In genomic region chr5:90640286-90641217, GRCm38 (mm10) we compare ENCODE assay signal across 8 mouse cellular contexts. TPM values are rescaled to one million over a fixed set of nuclear protein-coding genes. Genes with fewer than 3 reads are reported as not detected.
A peak's percentile ranks its signal among the peaks of the same experiment; 100 is the strongest.
DNase-seq lines count a peak whose midpoint lies in the region; ATAC-seq and TF ChIP-seq lines count a peak whose summit lies in the region.

Gene Rassf6 (minus strand): TSS chr5:90640657.

- H3K4me3 ChIP-seq in heart, embryonic 12.5 days: peak within 1 kb of the TSS; percentile 52
- H3K4me3 ChIP-seq in heart, postnatal 0 days (ENCODE audit: low read depth, low read length): peak within 1 kb of the TSS; percentile 51
- H3K4me3 ChIP-seq in limb, embryonic 10.5 days: peak within 1 kb of the TSS; percentile 56
- peak within 1 kb of the TSS; percentile 53 for H3K4me3 ChIP-seq in midbrain, embryonic 10.5 days

- peak within 1 kb of the TSS; percentile 81 for H3K4me2 ChIP-seq in heart, embryonic 12.5 days
- H3K4me2 ChIP-seq in heart, postnatal 0 days (ENCODE audit: low read depth, low read length): peak within 1 kb of the TSS; percentile 90

- TF ChIP-seq EP300 in heart, postnatal 0 days (IDR thresholded peaks at IDR 0.05; ENCODE audit: low read depth): no peak

- H3K27me3 ChIP-seq in heart, embryonic 12.5 days (replicated peaks): no peaks in the 10 kb centered on the region
- H3K27me3 ChIP-seq in heart, postnatal 0 days (ENCODE audit: control insufficient read depth, insufficient read depth, low read length): 0 out of 2 replicates have a peak, but pooled peaks cover 6% of the 10 kb centered on the region
- peaks cover 12% of the 10 kb centered on the region; the same call in 1 of the 2 replicates for H3K27me3 ChIP-seq in limb, embryonic 10.5 days (ENCODE audit: low read depth, poor library complexity, severe bottlenecking)
- peaks cover 5% of the 10 kb centered on the region; the same call in 1 of the 2 replicates for H3K27me3 ChIP-seq in midbrain, embryonic 10.5 days (ENCODE audit: low read depth, poor library complexity, severe bottlenecking)

- no peak within 1 kb of the TSS for H3K27ac ChIP-seq in heart, embryonic 12.5 days (ENCODE audit: poor library complexity, severe bottlenecking)
- no peak within 1 kb of the TSS for H3K27ac ChIP-seq in heart, postnatal 0 days (ENCODE audit: low read depth)
- peak within 1 kb of the TSS; percentile 63 for H3K27ac ChIP-seq in limb, embryonic 10.5 days
- H3K27ac ChIP-seq in midbrain, embryonic 10.5 days (replicated peaks): 0 out of 2 replicates have a peak within 1 kb of the TSS, but pooled peaks have one; percentile 6

- ATAC-seq in heart, embryonic 12.5 days (ENCODE audit: insufficient number of reproducible peaks, low FRiP score): peak; percentile 61
- ATAC-seq in heart, postnatal 0 days (ENCODE audit: insufficient read depth, low read depth): peak; percentile 55
- no peak for ATAC-seq in erythroid progenitor cell, adult 5-6 weeks (replicated peaks; ENCODE audit: low FRiP score, poor library complexity, severe bottlenecking)

- DNase-seq in heart, adult 8-10 months (ENCODE audit: low spot score): no peak
- DNase-seq in cerebellum, adult 9-11 months: peak; percentile 27
- no peak for DNase-seq in heart, postnatal 0 days (ENCODE audit: low spot score)
- DNase-seq in limb, embryonic 10.5 days (ENCODE audit: low spot score): peak; percentile 48
- DNase-seq in midbrain, embryonic 10.5 days (ENCODE audit: low spot score): no peak
- no peak for DNase-seq in T-cell, adult 2 months (ENCODE audit: low spot score)

- H3K36me3 ChIP-seq in heart, embryonic 12.5 days: no peaks in the 10 kb centered on the region
- no peaks in the 10 kb centered on the region for H3K36me3 ChIP-seq in heart, postnatal 0 days (replicated peaks; ENCODE audit: control insufficient read depth, insufficient read depth, low read length)
- H3K36me3 ChIP-seq in limb, embryonic 10.5 days: no peaks in the 10 kb centered on the region
- H3K36me3 ChIP-seq in midbrain, embryonic 10.5 days: no peaks in the 10 kb centered on the region

- no peak for TF ChIP-seq CTCF in heart, postnatal 0 days (IDR thresholded peaks at IDR 0.05; ENCODE audit: low read depth)

- 11% methylated on average over 26 of the region's 26 CpGs for whole genome bisulfite sequencing in heart, embryonic 12.5 days
- WGBS in heart, postnatal 0 days: 10% methylated on average over 26 of the region's 26 CpGs
- WGBS in limb, embryonic 10.5 days: 12% methylated on average over 26 of the region's 26 CpGs
- WGBS in midbrain, embryonic 10.5 days: 14% methylated on average over 26 of the region's 26 CpGs

- H3K9me3 ChIP-seq in heart, embryonic 12.5 days (replicated peaks): no peaks in the 10 kb centered on the region
- H3K9me3 ChIP-seq in heart, postnatal 0 days (replicated peaks; ENCODE audit: control insufficient read depth, low read length): no peaks in the 10 kb centered on the region
- H3K9me3 ChIP-seq in limb, embryonic 10.5 days (replicated peaks): no peaks in the 10 kb centered on the region
- no peaks in the 10 kb centered on the region for H3K9me3 ChIP-seq in midbrain, embryonic 10.5 days (replicated peaks)

- no peaks in the 10 kb centered on the region for H3K4me1 ChIP-seq in heart, embryonic 12.5 days (replicated peaks)
- peaks cover 11% of the 10 kb centered on the region for H3K4me1 ChIP-seq in heart, postnatal 0 days (ENCODE audit: control insufficient read depth, insufficient read depth)
- H3K4me1 ChIP-seq in limb, embryonic 10.5 days: peaks cover 7% of the 10 kb centered on the region
- H3K4me1 ChIP-seq in midbrain, embryonic 10.5 days: peaks cover 8% of the 10 kb centered on the region

- H3K9ac ChIP-seq in heart, embryonic 12.5 days: peak within 1 kb of the TSS; percentile 55
- peak within 1 kb of the TSS; percentile 50; the same call in 1 of the 2 replicates for H3K9ac ChIP-seq in heart, postnatal 0 days (replicated peaks; ENCODE audit: low read depth, low read length)

RNA-seq across cellular contexts. Expression of gene Rassf6, which starts in this region (rescaled TPM):
- polyA plus RNA-seq in heart, embryonic 12.5 days (2016; fragmentation: Nextera tagmentation; extraction: Ambion mirVana): 0.35 and 0.52 TPM in 2 replicates
- not detected for total RNA-seq in heart, adult 8-10 months (2022)
- 0.35 and 0.65 TPM in 2 replicates for total RNA-seq in heart, postnatal 0 days (2014; rRNA removed; ENCODE audit: low replicate concordance)
- 0.41 and 0.43 TPM in 2 replicates for polyA plus RNA-seq in heart, postnatal 0 days (2015; fragmentation: Nextera tagmentation; extraction: Ambion mirVana)
- 0.41 and 0.73 TPM in 2 replicates for polyA plus RNA-seq in limb, embryonic 10.5 days (2016; fragmentation: Nextera tagmentation; extraction: Ambion mirVana)
- polyA plus RNA-seq in midbrain, embryonic 10.5 days (2016; fragmentation: Nextera tagmentation; extraction: Ambion mirVana): 0.37 TPM in 1 of 2 replicates, not detected in the other
- total RNA-seq in erythroid progenitor cell, adult 5-6 weeks (2015; ENCODE audit: low replicate concordance): not detected in 2 replicates
- total RNA-seq in erythroid progenitor cell, adult 5-6 weeks (2017; ENCODE audit: low replicate concordance): not detected in 2 replicates

Comparison
In these comparisons a context has a peak if more than half of its experiments do, and no peak if none do; other contexts are left out.
1. Peak in ATAC-seq, H3K4me3 ChIP-seq, H3K9ac ChIP-seq and H3K4me2 ChIP-seq in heart, embryonic 12.5 days; RNA of the gene not detected or under 1 TPM.
2. Peak in ATAC-seq, H3K4me3 ChIP-seq, H3K9ac ChIP-seq and H3K4me2 ChIP-seq in heart, postnatal 0 days; RNA of the gene not detected or under 1 TPM.
3. Peak in DNase-seq, H3K4me3 ChIP-seq and H3K27ac ChIP-seq in limb, embryonic 10.5 days; RNA of the gene not detected or under 1 TPM.